Mouse (Mus musculus) central nervous system, embryonic 18 days (tissue): Measurements from ENCODE around the gene Gm10260. TPM values are rescaled to one million over a fixed set of nuclear protein-coding genes. Genes with fewer than 3 reads are reported as not detected.

Experiments
- polyA plus RNA-seq: library from polyadenylated mRNA; depleted of rRNA; stranded (reverse); fragments of >200 nt; gene quantifications from 2 replicates; pipeline ENCODE4 v1.2.3, GENCODE M21; 2012; rRNA removed

Gm10260 gene
- polyA plus RNA-seq: 1.5 and 3.1 TPM in 2 replicates

DNA sequence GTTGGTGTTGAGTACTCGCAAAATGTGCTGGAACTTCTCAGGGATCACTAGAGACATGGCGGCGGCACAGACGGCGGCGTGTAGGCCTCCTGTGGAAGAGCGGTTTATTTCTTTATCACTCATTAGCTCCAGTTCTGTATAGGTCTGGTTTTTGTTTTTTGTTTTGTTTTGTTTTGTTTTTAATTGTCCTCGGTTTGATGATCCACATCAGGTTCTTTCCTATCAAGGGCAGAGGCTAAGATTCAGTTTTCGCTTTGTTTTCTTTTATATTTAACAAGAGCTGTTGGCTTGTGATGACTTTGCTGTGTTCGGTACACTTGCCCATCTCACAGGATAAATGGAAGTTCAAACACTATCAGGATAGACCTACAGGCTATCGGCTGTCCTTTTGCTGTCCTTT, at the start of gene Gm10260:
Gene Gm10260, minus strand, starts transcription at position 101 of the 400 bp plus-strand sequence.

